Mouse (Mus musculus) liver, adult (tissue): ENCODE results near the gene Rpp38.

Experiments
- GATA4 ChIP-seq: IDR thresholded peaks from 2 replicates; pipeline ENCODE4 v1.6.1; 2014; ENCODE audit warnings: mild to moderate bottlenecking, low read length; ENCODE audit not compliant: insufficient replicate concordance

The Rpp38 gene

GRCm38 (mm10) chr2:3332484-3333242, at the start of gene Rpp38:
Rpp38 (minus strand) TSS chr2:3332643.
- TF ChIP-seq GATA4: no peak

GRCm38 (mm10) chr2:3365127-3365526, 32.7 kb upstream of the Rpp38 start:
- no peak for TF ChIP-seq GATA4

DNA sequence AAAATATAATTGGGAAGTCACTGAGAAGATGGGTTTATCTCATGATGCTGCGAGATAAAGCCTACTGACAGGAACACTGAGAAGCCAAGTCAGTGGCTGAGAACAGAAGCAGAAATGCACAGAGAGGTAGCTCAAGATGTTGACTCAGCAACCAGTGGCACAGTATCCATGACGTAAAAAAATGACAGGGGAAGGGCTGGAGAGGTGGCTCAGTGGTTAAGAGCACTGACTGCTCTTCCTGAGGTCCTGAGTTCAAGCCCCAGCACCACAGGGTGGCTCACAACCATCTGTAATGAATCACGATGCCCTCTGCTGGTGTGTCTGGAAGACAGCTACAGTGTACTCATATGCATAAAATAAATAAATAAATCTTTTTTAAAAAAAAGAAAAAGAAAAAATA, 28.6 kb upstream of the Rpp38 start:
- no peak for TF ChIP-seq GATA4

DNA sequence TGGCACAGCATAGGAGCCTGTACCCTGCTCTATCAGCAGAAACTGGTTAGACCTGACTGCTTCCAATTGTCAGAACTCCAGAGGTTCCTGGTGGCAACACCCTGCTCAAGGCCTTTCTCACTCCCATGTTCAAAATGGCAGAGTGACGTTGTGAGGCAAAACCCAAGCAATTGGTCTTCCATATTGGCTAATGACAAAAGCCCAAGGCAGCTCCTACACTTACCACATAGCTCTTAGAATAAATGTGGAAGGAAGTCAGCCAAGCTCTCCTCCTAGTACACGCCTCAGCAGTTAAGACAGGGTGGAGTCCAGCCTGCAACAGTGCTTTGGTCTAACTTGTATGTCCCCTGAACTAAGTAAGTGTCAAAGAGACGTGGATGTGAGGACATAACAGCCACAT, 25.4 kb upstream of the Rpp38 start:
- no peak for TF ChIP-seq GATA4

DNA sequence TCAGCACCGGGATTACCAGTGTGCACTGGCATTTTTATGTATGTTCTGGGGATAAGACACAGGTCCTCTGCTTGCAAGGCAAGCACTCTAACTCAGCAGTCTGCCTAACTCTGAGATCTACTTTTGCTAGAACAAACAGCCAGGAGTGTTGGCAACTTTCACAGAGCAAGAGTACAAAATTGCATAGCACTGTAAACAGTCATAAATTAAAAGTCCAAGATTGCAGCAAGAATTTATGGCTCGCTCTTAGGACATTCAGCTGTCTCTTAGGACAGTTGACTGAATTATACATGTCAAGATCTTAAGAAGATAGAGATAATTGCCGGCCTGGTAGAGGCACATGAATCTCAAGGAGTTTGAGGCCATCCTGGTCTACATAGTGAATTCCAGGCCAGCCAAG, 23.9 kb upstream of the Rpp38 start:
- no peak for TF ChIP-seq GATA4

GRCm38 (mm10) chr2:3355793-3356192, 23.4 kb upstream of the Rpp38 start:
- no peak for TF ChIP-seq GATA4

DNA sequence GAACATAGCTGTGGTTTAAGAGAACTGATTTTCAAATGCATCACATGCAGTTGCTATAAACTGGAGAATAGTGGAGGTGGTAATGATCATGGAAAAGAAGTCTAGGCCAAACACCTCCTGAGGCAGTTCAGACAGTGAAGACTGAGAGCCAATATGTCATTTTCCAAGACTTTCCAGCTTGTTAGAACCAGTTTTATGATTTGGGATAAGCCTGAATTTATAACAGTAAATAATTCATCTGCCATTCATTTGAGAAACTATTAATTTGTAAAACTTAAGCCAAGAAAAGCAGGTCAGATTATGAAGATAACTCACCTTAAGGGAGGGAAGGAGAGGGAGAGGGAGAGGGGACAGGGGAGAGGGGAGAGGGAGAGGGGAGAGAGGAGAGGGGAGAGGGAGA, 20.7 kb upstream of the Rpp38 start:
- no peak for TF ChIP-seq GATA4

GRCm38 (mm10) chr2:3348919-3349318, 16.5 kb upstream of the Rpp38 start:
- TF ChIP-seq GATA4: no peak

GRCm38 (mm10) chr2:3348422-3348821, 16.0 kb upstream of the Rpp38 start:
- TF ChIP-seq GATA4: no peak

GRCm38 (mm10) chr2:3335611-3336301, 3.3 kb upstream of the Rpp38 start, which contains the start of gene Acbd7:
Acbd7 (plus strand) TSS chr2:3336168.
- no peak for TF ChIP-seq GATA4

GRCm38 (mm10) chr2:3333761-3334160, 1.3 kb upstream of the Rpp38 start:
- no peak for TF ChIP-seq GATA4

DNA sequence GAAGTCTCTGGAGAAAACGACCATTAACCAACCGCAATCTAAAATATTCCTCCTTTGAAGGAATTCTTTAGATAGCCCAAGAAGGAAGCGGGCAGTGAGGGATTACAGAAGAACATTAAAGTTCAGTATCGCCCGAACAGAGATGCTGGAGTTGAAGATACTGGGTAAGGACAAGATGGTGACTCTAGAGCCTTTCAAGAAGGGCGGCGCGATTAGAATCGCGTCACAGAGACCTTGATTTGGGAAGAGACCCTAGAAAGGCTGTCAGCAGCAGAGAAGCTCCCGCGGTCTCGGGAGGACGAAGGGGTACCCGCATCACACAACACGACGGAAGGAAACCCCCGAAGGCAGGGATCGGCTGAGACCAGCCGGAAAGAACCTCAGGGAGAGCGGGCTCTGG, 387 bp downstream of the Rpp38 start:
- no peak for TF ChIP-seq GATA4

DNA sequence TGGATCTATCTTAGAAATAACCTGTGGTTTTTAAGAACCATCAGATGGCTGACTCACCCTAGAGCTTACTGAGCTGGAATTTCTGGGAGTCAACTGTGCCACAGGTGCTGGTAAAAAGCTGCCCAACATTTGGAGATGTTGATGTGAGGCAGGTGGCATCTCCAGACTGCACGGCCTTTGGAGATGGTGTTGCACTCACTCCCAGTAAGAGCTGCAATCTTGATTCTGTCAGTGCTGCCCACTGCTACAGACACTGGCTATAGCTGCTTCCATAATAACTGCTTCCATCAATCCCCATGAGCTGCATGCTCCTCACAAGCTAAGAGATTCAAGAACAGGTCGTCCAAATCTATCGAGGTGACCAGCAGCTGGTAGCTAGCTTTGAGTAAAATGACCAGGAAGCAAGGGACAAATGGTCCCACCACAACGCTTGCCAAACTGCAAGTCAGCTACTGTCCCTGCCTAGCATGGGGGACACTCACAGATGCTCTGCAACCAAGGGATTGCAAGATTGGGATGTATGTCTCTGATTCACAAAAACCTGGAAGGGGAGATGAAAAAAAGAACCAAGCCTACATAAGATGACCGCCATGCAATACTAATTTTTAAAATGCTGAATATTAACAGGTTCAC, 1.3 kb downstream of the Rpp38 start:
- TF ChIP-seq GATA4: no peak

DNA sequence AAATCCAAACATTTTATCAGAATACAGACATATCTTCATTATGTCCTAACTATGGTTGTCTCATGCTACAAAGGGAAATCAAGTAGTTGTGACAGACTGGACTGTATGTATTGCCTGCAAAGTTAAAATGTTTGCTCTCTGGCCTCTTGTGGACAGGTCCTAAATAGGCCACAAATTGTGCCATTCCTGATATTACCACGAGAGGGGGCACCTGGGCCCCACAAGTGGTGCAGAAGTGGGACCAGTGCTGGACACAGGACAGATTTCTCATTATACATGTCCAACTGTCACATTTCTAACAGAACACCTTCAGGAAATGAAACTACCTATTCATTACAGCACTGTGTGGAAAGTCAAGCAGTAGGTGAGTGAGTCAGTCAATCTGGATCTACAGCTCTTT, 5.1 kb downstream of the Rpp38 start:
- TF ChIP-seq GATA4: no peak

DNA sequence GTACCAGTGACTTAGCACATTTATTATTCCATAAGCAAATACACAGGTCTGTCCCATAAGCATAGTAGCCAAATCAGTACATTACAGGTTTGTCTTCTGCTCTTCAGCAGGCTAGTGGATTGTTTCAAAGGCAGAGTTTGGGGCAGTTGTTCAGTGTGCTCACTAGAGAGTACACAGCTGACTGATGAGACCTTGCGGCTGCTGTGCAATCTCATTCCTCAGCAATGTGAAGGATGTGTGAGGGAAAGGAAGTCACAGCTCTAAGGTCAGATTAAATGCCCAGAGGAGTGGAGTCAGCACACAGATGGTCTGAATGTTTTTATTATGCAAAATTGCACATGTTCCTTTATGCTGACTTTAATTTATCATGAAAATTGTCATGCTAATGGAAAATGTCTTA, 5.9 kb downstream of the Rpp38 start:
- TF ChIP-seq GATA4: no peak
